Mouse (Mus musculus) olfactory bulb, adult 2 months (tissue): ENCODE measurements at regions not wholly inside any gene's neighbourhood (a gene's known extent, or its start where the extent isn't known, plus 50 kb on each side); places are given as distances from the start of the nearest gene placed in this dataset.

Experiments
- H3K27ac ChIP-seq: fragments of 200-500 bp; 2 replicates; pipeline ENCODE4 v1.5.1; 2012; ENCODE audit warnings: low read depth, low read length; ENCODE audit not compliant: insufficient read depth
- H3K4me1 ChIP-seq: fragments of 200-500 bp; 2 replicates; pipeline ENCODE4 v1.6.1; 2012; ENCODE audit warnings: low read length; ENCODE audit not compliant: control insufficient read depth, insufficient read depth
- H3K4me3 ChIP-seq: fragments of 200-500 bp; 2 replicates; pipeline ENCODE4 v1.5.1; 2012; ENCODE audit warnings: mild to moderate bottlenecking, low read depth, low read length, moderate library complexity; ENCODE audit not compliant: insufficient read depth
- CTCF ChIP-seq: fragments of 200-500 bp; IDR thresholded peaks from 2 replicates; pipeline ENCODE4 v1.5.1; 2012; ENCODE audit warnings: low read depth, mild to moderate bottlenecking, low read length, moderate library complexity; ENCODE audit not compliant: insufficient read depth
- POLR2A ChIP-seq: fragments of 200-500 bp; IDR thresholded peaks from 2 replicates; pipeline ENCODE4 v1.6.1; 2012; ENCODE audit warnings: mild to moderate bottlenecking, low read depth, low read length, moderate library complexity; ENCODE audit not compliant: insufficient read depth
- WGBS: fragments of 180-500 bp; shearing (Covaris S2); methylation state at CpG from one replicate; pipeline ENCODE4 v1.1.7; 2018; 5-methylcytosine and 5-hydroxymethylcytosine counted together

DNA sequence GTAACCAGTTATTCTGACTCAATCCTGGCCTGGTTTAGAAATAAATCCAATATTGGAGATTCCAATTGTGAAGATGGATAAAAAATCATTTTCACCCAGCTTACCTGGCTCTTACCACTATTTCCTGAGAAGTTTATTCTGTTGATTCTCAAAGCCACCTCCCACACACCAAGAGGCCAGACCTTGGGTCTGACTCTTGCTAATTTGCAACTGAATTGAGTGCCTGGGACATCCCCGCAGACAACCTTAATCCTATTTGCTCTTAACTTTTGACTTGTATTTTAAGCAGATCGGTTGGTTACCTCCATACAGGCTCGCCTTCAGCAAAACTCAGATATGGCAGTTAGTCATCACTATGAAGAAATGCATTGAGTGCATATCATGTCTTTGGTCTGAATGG, 115.8 kb upstream of the Arhgap18 start:
- H3K4me1 ChIP-seq: no peaks in the 10 kb centered on the region
- 78% methylated on average over 3 of the region's 3 CpGs for WGBS
- TF ChIP-seq CTCF (no peak), POLR2A (no peak)
- H3K4me3 ChIP-seq: no peak overlapping the region
- no peak overlapping the region for H3K27ac ChIP-seq

DNA sequence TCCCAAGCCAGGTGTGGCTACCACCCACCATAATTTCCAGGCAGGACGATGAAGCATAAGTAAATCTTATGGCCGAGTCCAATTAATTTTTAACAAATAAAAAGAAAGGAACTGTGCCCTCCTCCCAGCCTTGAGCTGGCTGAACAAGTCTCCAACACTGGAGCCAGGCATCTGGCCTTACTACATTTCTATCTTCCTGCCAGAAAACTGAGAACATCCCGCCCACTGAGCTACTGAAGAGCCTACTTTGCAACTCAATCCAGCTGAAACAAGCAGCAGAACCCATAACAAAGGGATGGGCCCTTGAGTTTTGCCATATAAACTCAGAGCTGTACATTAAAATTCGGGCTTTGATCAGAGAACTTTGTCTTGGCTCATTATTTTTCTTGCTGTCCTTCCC, 115.2 kb upstream of the Arhgap18 start:
- H3K4me3 ChIP-seq: no peak overlapping the region
- no peaks in the 10 kb centered on the region for H3K4me1 ChIP-seq
- 68% methylated on average over 4 of the region's 4 CpGs for WGBS
- no peak for TF ChIP-seq POLR2A
- TF ChIP-seq CTCF: no peak
- no peak overlapping the region for H3K27ac ChIP-seq

DNA sequence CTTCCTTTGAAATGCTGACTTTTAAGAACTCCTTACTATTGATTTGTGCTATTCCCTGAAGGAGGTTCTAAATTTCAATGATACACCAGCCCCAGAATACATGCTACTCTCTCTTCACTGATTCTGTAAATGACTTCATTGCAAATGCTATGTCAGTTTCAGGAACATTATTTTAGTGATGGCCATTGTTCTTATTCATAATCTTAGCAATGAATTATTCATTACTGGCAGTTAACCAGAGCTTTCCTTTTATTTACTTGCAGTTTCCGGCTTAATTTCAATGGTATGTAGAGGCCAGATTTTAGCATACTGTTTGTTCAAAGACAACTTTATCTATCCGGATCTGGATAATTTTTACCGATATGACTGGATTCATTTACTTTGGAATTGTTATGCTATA, 114.1 kb upstream of the Arhgap18 start:
- TF ChIP-seq CTCF (no peak), POLR2A (no peak)
- 45% methylated on average over 3 of the region's 3 CpGs for WGBS

DNA sequence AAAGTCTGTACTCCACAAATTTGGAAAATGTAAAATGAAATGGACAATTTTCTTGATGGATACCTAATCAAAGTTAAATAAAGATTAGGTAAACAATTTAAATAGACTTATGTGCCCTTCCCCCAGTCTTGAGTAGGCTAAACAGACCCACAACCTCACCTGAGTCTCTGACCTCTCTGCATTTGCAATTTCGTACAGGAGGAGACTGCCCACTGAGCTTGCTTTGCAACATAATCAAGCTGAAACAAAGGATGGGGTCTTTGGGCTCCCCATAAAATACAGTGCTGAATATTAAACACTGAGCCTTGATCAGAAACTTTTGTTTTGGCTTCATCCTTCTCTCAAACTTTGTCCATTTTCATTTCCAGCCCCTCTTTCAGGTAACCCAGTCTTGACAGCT, 100.1 kb upstream of the Arhgap18 start:
- Histone ChIP-seq H3K4me1 (no peaks in the 10 kb centered on the region), H3K4me3 (no peak overlapping the region), H3K27ac (no peak overlapping the region)
- 69% methylated on average over 1 of the region's 1 CpGs for WGBS
- TF ChIP-seq CTCF (no peak), POLR2A (no peak)

More for the DNA sequence above, 114.1 kb upstream of the Arhgap18 start:
- Histone ChIP-seq H3K4me1 (no peaks in the 10 kb centered on the region), H3K27ac (no peak overlapping the region), H3K4me3 (no peak overlapping the region)

DNA sequence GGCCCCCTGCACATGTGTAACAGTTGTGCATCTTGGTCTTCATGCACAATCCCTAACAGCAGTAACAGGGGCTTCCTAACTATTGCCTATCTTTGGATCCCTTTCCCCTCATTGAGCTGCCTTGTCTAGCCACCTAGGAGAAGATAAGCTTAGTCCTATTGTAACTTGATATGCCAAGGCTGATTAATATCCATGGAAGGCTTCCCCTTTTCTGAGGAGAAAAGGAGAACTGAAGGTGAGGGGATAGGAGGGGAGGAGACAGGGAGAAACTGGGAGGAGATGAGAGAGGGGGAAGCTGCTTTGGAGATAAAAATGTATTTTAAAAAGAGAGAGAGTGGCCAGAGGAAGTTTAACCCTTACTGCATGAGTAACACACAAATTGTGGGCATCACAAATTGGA, 89.0 kb upstream of the Arhgap18 start:
- H3K27ac ChIP-seq: no peak overlapping the region
- no peak overlapping the region for H3K4me3 ChIP-seq
- no peak for TF ChIP-seq POLR2A
- no peak for TF ChIP-seq CTCF
- no peaks in the 10 kb centered on the region for H3K4me1 ChIP-seq

DNA sequence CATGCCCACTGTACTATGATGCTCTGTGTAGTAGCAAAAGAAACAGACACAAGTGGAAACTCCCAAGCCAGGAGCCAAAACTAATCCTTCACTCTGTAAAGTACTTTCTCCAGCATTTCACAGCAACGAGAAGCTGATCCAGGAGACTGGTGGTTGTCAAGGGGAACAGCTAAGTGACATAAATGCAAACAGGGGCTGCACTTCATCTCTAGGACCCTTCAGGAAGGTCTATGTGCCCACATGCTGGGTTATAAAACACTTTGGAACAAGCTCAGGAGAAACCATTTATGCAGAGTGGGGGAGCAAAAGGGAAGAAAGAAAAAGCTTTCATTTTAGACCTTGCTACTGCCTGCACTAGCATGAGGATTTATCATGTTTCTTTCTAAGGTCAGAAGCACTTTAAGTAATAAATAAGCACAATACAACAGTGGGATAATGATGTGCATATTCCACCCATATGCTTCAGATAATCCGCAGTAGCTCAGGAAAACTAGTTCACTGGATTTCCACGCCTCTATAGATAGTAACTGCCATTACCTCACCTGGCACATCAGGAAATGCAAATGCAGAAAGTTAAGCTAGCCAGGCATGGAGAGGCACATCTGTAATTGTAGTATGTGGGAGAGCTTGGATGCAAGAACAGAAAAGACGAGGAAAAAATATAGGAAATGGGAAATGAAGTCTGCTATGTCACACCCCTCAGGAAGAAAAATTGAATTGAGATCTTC, 73.6 kb upstream of the Arhgap18 start:
- Histone ChIP-seq H3K27ac (no peak overlapping the region), H3K4me3 (no peak overlapping the region), H3K4me1 (no peaks in the 10 kb centered on the region)
- 60% methylated on average over 4 of the region's 4 CpGs for WGBS
- TF ChIP-seq CTCF: no peak
- TF ChIP-seq POLR2A: no peak

DNA sequence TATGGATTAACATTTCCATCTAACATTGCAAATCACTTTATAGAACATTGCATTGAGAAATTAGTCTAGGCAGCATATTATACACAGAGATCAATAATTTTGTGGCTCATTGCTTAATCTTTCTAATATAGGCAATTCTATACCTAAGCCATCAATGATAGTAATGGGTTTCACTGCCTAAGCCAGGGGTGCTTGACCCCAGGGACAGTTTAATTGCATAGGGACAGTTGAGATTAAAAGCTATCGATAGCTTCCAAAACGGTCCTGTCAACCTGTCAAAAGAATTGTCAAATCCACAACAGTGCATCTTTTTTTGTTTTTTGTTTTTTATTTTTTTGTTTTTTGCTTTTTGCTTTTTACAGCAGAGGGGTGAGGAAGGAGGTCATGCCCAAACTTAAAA, 58.5 kb upstream of the Arhgap18 start:
- Histone ChIP-seq H3K27ac (no peak overlapping the region), H3K4me1 (peaks cover 7% of the 10 kb centered on the region), H3K4me3 (no peak overlapping the region)
- WGBS: 80% methylated on average over 2 of the region's 2 CpGs
- TF ChIP-seq CTCF (no peak), POLR2A (no peak)

DNA sequence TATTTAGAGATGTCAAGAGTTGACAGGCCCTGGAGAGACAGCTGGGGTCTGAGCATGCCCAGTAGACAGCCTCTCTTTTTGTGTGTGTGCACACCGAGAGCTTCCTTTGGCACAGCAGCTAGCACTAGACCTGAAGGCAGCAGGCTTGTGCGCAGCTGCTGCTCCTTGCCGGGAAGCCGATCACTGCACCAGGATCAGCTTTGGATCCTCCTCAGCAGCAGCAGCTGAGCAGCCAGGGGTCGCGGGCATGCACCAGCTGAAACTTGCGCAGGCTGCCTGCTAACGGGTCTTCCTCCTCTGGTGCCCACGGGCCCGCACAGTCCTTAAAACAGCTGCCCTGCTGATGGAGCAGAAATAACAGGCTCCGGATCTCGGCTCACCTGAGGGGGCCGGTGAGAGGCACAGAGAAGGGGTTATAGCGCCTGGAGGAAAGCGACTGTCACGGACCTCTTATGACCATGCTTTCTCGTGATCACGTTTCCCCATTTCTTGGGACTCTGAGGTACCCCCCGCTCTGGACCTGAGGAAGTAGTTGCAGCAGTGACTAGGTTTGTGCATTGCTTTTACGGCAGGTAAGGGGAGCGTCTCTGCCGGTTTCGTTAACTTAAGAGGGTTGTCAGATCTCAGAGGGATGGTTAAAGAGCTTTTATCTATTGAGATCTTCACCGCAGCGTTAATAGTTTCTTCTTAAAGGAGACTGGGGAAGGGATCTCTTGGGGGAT, 57.8 kb upstream of the Arhgap18 start:
- 4% methylated on average over 25 of the region's 25 CpGs for WGBS
- TF ChIP-seq POLR2A: no peak
- TF ChIP-seq CTCF: no peak
- Histone ChIP-seq H3K4me1 (peaks cover 7% of the 10 kb centered on the region), H3K27ac (no peak overlapping the region), H3K4me3 (peak overlapping the region; percentile 36)
